Mouse (Mus musculus) forebrain, embryonic 12.5 days (tissue): ENCODE measurements around the gene C1qtnf7. TPM values are rescaled to one million over a fixed set of nuclear protein-coding genes. Genes with fewer than 3 reads are reported as not detected.
A peak's percentile ranks its signal among the peaks of the same experiment; 100 is the strongest.

Source experiments
- ATAC-seq: fragments of 200-750 bp; cut with Nextera tagmentation; 2 replicates; pipeline ENCODE4 v1.8.0; 2017; ENCODE audit warnings: moderate TSS enrichment; ENCODE audit not compliant: low FRiP score
- H3K27ac ChIP-seq: fragments of 300-500 bp; sonication (generic); 2 replicates; pipeline ENCODE4 v1.5.1; 2016; ENCODE audit warnings: mild to moderate bottlenecking
- H3K27me3 ChIP-seq: fragments of 300-500 bp; sonication (generic); 2 replicates; pipeline ENCODE4 v1.6.1; 2016; ENCODE audit warnings: mild to moderate bottlenecking
- H3K36me3 ChIP-seq: fragments of 300-500 bp; sonication (generic); replicated peaks from 2 replicates; pipeline ENCODE4 v1.6.1; 2016; ENCODE audit warnings: mild to moderate bottlenecking
- H3K4me1 ChIP-seq: fragments of 300-500 bp; sonication (generic); 2 replicates; pipeline ENCODE4 v1.6.1; 2016
- H3K4me2 ChIP-seq: fragments of 300-500 bp; sonication (generic); 2 replicates; pipeline ENCODE4 v1.6.1; 2016; ENCODE audit warnings: mild to moderate bottlenecking, moderate library complexity
- H3K4me3 ChIP-seq: fragments of 300-500 bp; sonication (generic); replicated peaks from 2 replicates; pipeline ENCODE4 v1.5.1; 2016; ENCODE audit warnings: mild to moderate bottlenecking
- H3K9ac ChIP-seq: fragments of 300-500 bp; sonication (generic); 2 replicates; pipeline ENCODE4 v1.6.1; 2016; ENCODE audit warnings: mild to moderate bottlenecking
- H3K9me3 ChIP-seq: fragments of 300-500 bp; sonication (generic); 2 replicates; pipeline ENCODE4 v1.6.1; 2016
- WGBS: fragments of 180-500 bp; shearing (Covaris S2); methylation state at CpG from one replicate; pipeline ENCODE4 v1.1.7; 2016; 5-methylcytosine and 5-hydroxymethylcytosine counted together
- polyA plus RNA-seq: library from polyadenylated mRNA; unstranded; fragments of >200 nt; fragmentation: Nextera tagmentation; extraction: Ambion mirVana; gene quantifications from 2 replicates; pipeline ENCODE4 v1.2.1, GENCODE M21; 2016

Gene C1qtnf7
- polyA plus RNA-seq, 1 experiment from 2014 or later: 0.66 TPM

GRCm38 (mm10) chr5:43542246-43542845 lies 27.0 kb downstream of the C1qtnf7 start:
- no peaks in the 10 kb centered on the region for H3K4me1 ChIP-seq
- H3K9ac ChIP-seq: no peak overlapping the region
- no peak overlapping the region for H3K4me3 ChIP-seq
- no peak for ATAC-seq
- H3K36me3 ChIP-seq: no peaks in the 10 kb centered on the region
- H3K27ac ChIP-seq: no peak overlapping the region
- 81% methylated on average over 7 of the region's 7 CpGs for WGBS
- H3K27me3 ChIP-seq: no peaks in the 10 kb centered on the region
- no peak overlapping the region for H3K4me2 ChIP-seq
- H3K9me3 ChIP-seq: 0 out of 2 replicates have a peak, but pooled peaks cover 5% of the 10 kb centered on the region

GRCm38 (mm10) chr5:43549951-43550350 lies 34.6 kb downstream of the C1qtnf7 start:
- no peak overlapping the region for H3K9ac ChIP-seq
- no peak overlapping the region for H3K4me2 ChIP-seq
- H3K36me3 ChIP-seq: no peaks in the 10 kb centered on the region
- no peaks in the 10 kb centered on the region for H3K4me1 ChIP-seq
- H3K27ac ChIP-seq: no peak overlapping the region
- H3K4me3 ChIP-seq: no peak overlapping the region
- ATAC-seq: no peak
- WGBS: 63% methylated on average over 4 of the region's 4 CpGs
- H3K27me3 ChIP-seq: no peaks in the 10 kb centered on the region
- no peaks in the 10 kb centered on the region for H3K9me3 ChIP-seq

GRCm38 (mm10) chr5:43550444-43550843 lies 35.1 kb downstream of the C1qtnf7 start:
- H3K27ac ChIP-seq: no peak overlapping the region
- ATAC-seq: no peak
- H3K4me2 ChIP-seq: no peak overlapping the region
- H3K27me3 ChIP-seq: no peaks in the 10 kb centered on the region
- H3K9me3 ChIP-seq: no peaks in the 10 kb centered on the region
- no peaks in the 10 kb centered on the region for H3K4me1 ChIP-seq
- H3K9ac ChIP-seq: no peak overlapping the region
- 72% methylated on average over 4 of the region's 4 CpGs for WGBS
- H3K4me3 ChIP-seq: no peak overlapping the region
- H3K36me3 ChIP-seq: no peaks in the 10 kb centered on the region

GRCm38 (mm10) chr5:43554871-43555270 lies 39.5 kb downstream of the C1qtnf7 start:
- Histone ChIP-seq H3K27ac (no peak overlapping the region), H3K4me3 (no peak overlapping the region), H3K27me3 (no peaks in the 10 kb centered on the region), H3K9ac (no peak overlapping the region), H3K36me3 (no peaks in the 10 kb centered on the region), H3K4me2 (no peak overlapping the region), H3K9me3 (no peaks in the 10 kb centered on the region), H3K4me1 (no peaks in the 10 kb centered on the region)
- ATAC-seq: no peak
- 24% methylated on average over 2 of the region's 2 CpGs for WGBS

GRCm38 (mm10) chr5:43555406-43555805 lies 40.1 kb downstream of the C1qtnf7 start:
- H3K4me3 ChIP-seq: no peak overlapping the region
- no peaks in the 10 kb centered on the region for H3K27me3 ChIP-seq
- H3K9ac ChIP-seq: no peak overlapping the region
- H3K9me3 ChIP-seq: no peaks in the 10 kb centered on the region
- no peaks in the 10 kb centered on the region for H3K36me3 ChIP-seq
- no peak overlapping the region for H3K4me2 ChIP-seq
- H3K4me1 ChIP-seq: no peaks in the 10 kb centered on the region
- ATAC-seq: no peak
- 80% methylated on average over 6 of the region's 6 CpGs for WGBS
- no peak overlapping the region for H3K27ac ChIP-seq

GRCm38 (mm10) chr5:43557436-43557835 lies 42.1 kb downstream of the C1qtnf7 start:
- Histone ChIP-seq H3K9me3 (no peaks in the 10 kb centered on the region), H3K4me2 (no peak overlapping the region), H3K4me3 (no peak overlapping the region), H3K9ac (no peak overlapping the region), H3K27ac (no peak overlapping the region), H3K27me3 (no peaks in the 10 kb centered on the region), H3K36me3 (no peaks in the 10 kb centered on the region), H3K4me1 (no peaks in the 10 kb centered on the region)
- ATAC-seq: no peak
- WGBS: 89% methylated on average over 5 of the region's 5 CpGs

- no peak for ATAC-seq
- Histone ChIP-seq H3K36me3 (no peaks in the 10 kb centered on the region), H3K27ac (no peak overlapping the region), H3K4me3 (no peak overlapping the region), H3K9me3 (no peaks in the 10 kb centered on the region), H3K4me1 (no peaks in the 10 kb centered on the region), H3K4me2 (no peak overlapping the region), H3K9ac (no peak overlapping the region), H3K27me3 (no peaks in the 10 kb centered on the region)
- 79% methylated on average over 2 of the region's 2 CpGs for WGBS
These were observed 46.4 kb downstream of the C1qtnf7 start for GRCm38 (mm10) chr5:43561639-43562252.

GRCm38 (mm10) chr5:43569720-43570359 lies 54.5 kb downstream of the C1qtnf7 start:
- 79% methylated on average over 3 of the region's 3 CpGs for WGBS
- H3K27me3 ChIP-seq: no peaks in the 10 kb centered on the region
- H3K9ac ChIP-seq: no peak overlapping the region
- no peak overlapping the region for H3K4me3 ChIP-seq
- no peak overlapping the region for H3K4me2 ChIP-seq
- H3K4me1 ChIP-seq: no peaks in the 10 kb centered on the region
- H3K9me3 ChIP-seq: no peaks in the 10 kb centered on the region
- H3K27ac ChIP-seq: no peak overlapping the region
- no peak for ATAC-seq
- no peaks in the 10 kb centered on the region for H3K36me3 ChIP-seq

GRCm38 (mm10) chr5:43582876-43583275 lies 67.5 kb downstream of the C1qtnf7 start:
- Histone ChIP-seq H3K4me1 (peaks cover 13% of the 10 kb centered on the region), H3K4me3 (no peak overlapping the region), H3K9me3 (no peaks in the 10 kb centered on the region), H3K9ac (no peak overlapping the region), H3K27me3 (no peaks in the 10 kb centered on the region), H3K4me2 (no peak overlapping the region), H3K36me3 (no peaks in the 10 kb centered on the region), H3K27ac (no peak overlapping the region)
- 26% methylated on average over 2 of the region's 2 CpGs for WGBS
- ATAC-seq: no peak

- ATAC-seq: peak; percentile 51; the same call in 1 of the 2 replicates
- Histone ChIP-seq H3K27ac (no peak overlapping the region), H3K9ac (no peak overlapping the region), H3K4me1 (peaks cover 13% of the 10 kb centered on the region), H3K9me3 (no peaks in the 10 kb centered on the region), H3K27me3 (no peaks in the 10 kb centered on the region), H3K4me2 (no peak overlapping the region), H3K36me3 (no peaks in the 10 kb centered on the region), H3K4me3 (no peak overlapping the region)
- WGBS: 41% methylated on average over 6 of the region's 6 CpGs
These were observed 68.2 kb downstream of the C1qtnf7 start for GRCm38 (mm10) chr5:43583326-43584120.

- Histone ChIP-seq H3K27me3 (no peaks in the 10 kb centered on the region), H3K27ac (no peak overlapping the region), H3K4me2 (no peak overlapping the region), H3K9ac (no peak overlapping the region), H3K4me1 (peaks cover 16% of the 10 kb centered on the region), H3K36me3 (no peaks in the 10 kb centered on the region), H3K9me3 (no peaks in the 10 kb centered on the region), H3K4me3 (no peak overlapping the region)
- ATAC-seq: no peak
- 52% methylated on average over 1 of the region's 1 CpGs for WGBS
These were observed 69.1 kb downstream of the C1qtnf7 start for GRCm38 (mm10) chr5:43584464-43584863.

GRCm38 (mm10) chr5:43585406-43586245 lies 70.3 kb downstream of the C1qtnf7 start:
- H3K4me3 ChIP-seq: no peak overlapping the region
- no peak overlapping the region for H3K27ac ChIP-seq
- no peaks in the 10 kb centered on the region for H3K9me3 ChIP-seq
- no peak overlapping the region for H3K9ac ChIP-seq
- H3K27me3 ChIP-seq: no peaks in the 10 kb centered on the region
- H3K4me2 ChIP-seq: no peak overlapping the region
- WGBS: 77% methylated on average over 11 of the region's 11 CpGs
- no peak for ATAC-seq
- H3K36me3 ChIP-seq: no peaks in the 10 kb centered on the region
- peaks cover 16% of the 10 kb centered on the region for H3K4me1 ChIP-seq
